Mouse (Mus musculus): ENCODE measurements around the gene Olfr839-ps1.

Olfr839-ps1 gene

DNA sequence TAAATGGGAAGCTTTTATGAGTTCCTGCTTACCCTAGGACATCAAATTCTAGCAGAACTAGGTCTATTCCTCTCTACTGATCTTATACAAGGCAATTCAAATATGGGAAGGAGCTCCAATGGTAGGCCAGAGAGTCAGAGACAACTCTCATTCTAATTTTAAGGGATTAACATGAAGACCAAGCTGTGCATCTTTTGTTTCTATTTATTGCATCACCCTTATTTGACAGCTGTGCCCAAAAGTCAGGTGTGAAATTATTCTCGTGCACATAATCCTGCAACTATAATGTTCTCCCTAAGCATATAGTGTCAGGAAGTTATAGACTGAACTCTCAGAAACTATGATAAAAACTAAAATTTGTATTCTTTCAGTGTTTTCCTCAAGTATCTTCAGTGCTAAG is at the start of gene Olfr839-ps1:
TSS of gene Olfr839-ps1 (minus strand) at position 101 of the 400 bp plus-strand sequence.
- ATAC-seq (ENCODE audit: insufficient number of reproducible peaks, low FRiP score, low TSS enrichment), result no peak

DNA sequence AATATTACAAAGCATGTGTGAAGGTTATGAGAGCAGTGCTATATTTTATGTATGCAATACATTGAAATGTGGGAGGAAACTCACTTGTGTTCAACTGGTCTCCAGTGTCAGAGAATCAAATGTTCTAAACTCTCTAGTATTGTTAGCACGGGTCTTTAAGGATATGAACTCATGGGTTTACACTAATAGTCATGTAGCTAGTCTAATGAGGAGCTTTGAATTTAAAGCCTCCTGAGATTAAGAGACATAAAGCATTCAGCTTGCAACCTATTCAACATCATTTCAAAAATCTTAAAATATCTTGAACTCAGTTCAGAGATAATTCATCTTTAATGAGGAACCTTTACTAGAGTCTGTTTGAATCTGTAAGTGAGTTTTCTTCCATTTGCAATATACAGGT is 41.1 kb downstream of the Olfr839-ps1 start, which contains the start of gene Olfr837:
TSS of gene Olfr837 (plus strand) at position 301 of the 400 bp plus-strand sequence.
- ATAC-seq (ENCODE audit: insufficient number of reproducible peaks, low FRiP score, low TSS enrichment), result no peak

DNA sequence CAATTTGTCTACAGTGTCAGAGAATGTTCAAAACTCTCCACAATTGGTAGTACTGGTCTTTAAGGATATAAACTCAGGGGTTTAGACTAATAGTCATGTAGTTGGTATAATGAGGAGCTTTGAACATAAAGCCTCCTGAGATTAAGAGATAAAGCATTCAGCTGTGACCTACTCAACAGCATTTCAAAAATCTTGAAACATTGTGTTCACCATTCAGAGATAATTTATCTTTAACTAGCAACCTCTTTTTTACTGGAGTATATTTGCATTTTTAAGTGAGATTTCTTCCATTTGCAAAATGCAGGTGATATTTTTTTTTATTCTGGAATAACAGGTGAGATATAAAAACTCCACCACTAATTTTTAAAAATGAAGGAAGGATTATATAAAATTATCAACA is 57.0 kb downstream of the Olfr839-ps1 start, which contains the start of gene Olfr836:
TSS of gene Olfr836 (plus strand) at position 301 of the 400 bp plus-strand sequence.
- ATAC-seq (ENCODE audit: insufficient number of reproducible peaks, low FRiP score, low TSS enrichment), result no peak
